ENCODE assay signal across 7 mouse cellular contexts in genomic region chr7:25658657-25659472, GRCm38 (mm10). TPM values are rescaled to one million over a fixed set of nuclear protein-coding genes. Genes with fewer than 3 reads are reported as not detected.
DNase-seq lines count a peak whose midpoint lies in the region; ATAC-seq lines count a peak whose summit lies in the region.

Gene Bckdha (minus strand): TSS chr7:25658981.
Gene Exosc5 (plus strand): TSS chr7:25659164.

- H3K4me2 ChIP-seq in intestine, embryonic 16.5 days (ENCODE audit: low read depth, low read length), result peak within 1 kb of the TSS; percentile 75
- peak within 1 kb of the TSS; percentile 85 for H3K4me2 ChIP-seq in midbrain, embryonic 11.5 days

- intact Hi-C loops in left cerebral cortex, postnatal 36 days (cut with DNase I), result no loop called here

- peak within 1 kb of the TSS; percentile 78 for H3K4me3 ChIP-seq in intestine, embryonic 16.5 days (ENCODE audit: low read length)
- H3K4me3 ChIP-seq in midbrain, embryonic 11.5 days (ENCODE audit: low read depth, low read length), result peak within 1 kb of the TSS; percentile 67

- no peaks in the 10 kb centered on the region for H3K36me3 ChIP-seq in intestine, embryonic 16.5 days (ENCODE audit: control insufficient read depth, insufficient read depth, low read length)
- no peaks in the 10 kb centered on the region for H3K36me3 ChIP-seq in midbrain, embryonic 11.5 days (ENCODE audit: control insufficient read depth, insufficient read depth, low read length)

- peaks cover 10% of the 10 kb centered on the region for H3K4me1 ChIP-seq in intestine, embryonic 16.5 days (ENCODE audit: control insufficient read depth, insufficient read depth, low read length)
- peaks cover 6% of the 10 kb centered on the region for H3K4me1 ChIP-seq in midbrain, embryonic 11.5 days (ENCODE audit: control insufficient read depth, insufficient read depth, low read length)

- under 1% methylated on average over 50 of the region's 50 CpGs for WGBS in intestine, embryonic 16.5 days
- WGBS in midbrain, embryonic 11.5 days, result under 1% methylated on average over 50 of the region's 50 CpGs

- peak; percentile 99 for DNase-seq in adrenal gland, adult 8-10 months
- peak; percentile 98 for DNase-seq in embryo, embryonic 9.5 days (ENCODE audit: extremely low spot score)
- DNase-seq in gastrocnemius, postnatal 4 days (ENCODE audit: low spot score in 2 of 2), result peak; percentile 96 to 99
- peak; percentile 98 to 99 for DNase-seq in left cerebral cortex, postnatal 36 days (ENCODE audit: low spot score in 2 of 2)
- peak; percentile 100 for DNase-seq in midbrain, embryonic 11.5 days (ENCODE audit: low spot score, missing footprints)
- DNase-seq in skeletal muscle tissue, adult 2 months (ENCODE audit: low read depth, low spot score), result peak; percentile 100

- no peaks in the 10 kb centered on the region for H3K27me3 ChIP-seq in intestine, embryonic 16.5 days (replicated peaks; ENCODE audit: control insufficient read depth, insufficient read depth, low read length)
- H3K27me3 ChIP-seq in midbrain, embryonic 11.5 days (ENCODE audit: control insufficient read depth, insufficient read depth, low read length), result no peaks in the 10 kb centered on the region

- no peaks in the 10 kb centered on the region for H3K9me3 ChIP-seq in intestine, embryonic 16.5 days (ENCODE audit: control insufficient read depth, low read length)
- no peaks in the 10 kb centered on the region for H3K9me3 ChIP-seq in midbrain, embryonic 11.5 days (ENCODE audit: control insufficient read depth, low read length)

- peak; percentile 99 for ATAC-seq in intestine, embryonic 16.5 days
- ATAC-seq in midbrain, embryonic 11.5 days (ENCODE audit: low FRiP score), result peak; percentile 99

- H3K27ac ChIP-seq in intestine, embryonic 16.5 days (ENCODE audit: low read length), result peak within 1 kb of the TSS; percentile 63
- peak within 1 kb of the TSS; percentile 33; the same call in 1 of the 2 replicates for H3K27ac ChIP-seq in midbrain, embryonic 11.5 days (ENCODE audit: low read depth, low read length)

- peak within 1 kb of the TSS; percentile 74 for H3K9ac ChIP-seq in intestine, embryonic 16.5 days (ENCODE audit: low read depth, low read length)
- H3K9ac ChIP-seq in midbrain, embryonic 11.5 days (ENCODE audit: low read length), result peak within 1 kb of the TSS; percentile 70

RNA-seq across cellular contexts. Expression of gene Bckdha, which starts in this region (rescaled TPM):
- total RNA-seq in adrenal gland, adult 8-10 months (2022), result 100 to 1,000 TPM; 139 to 212 (median 169) TPM
- 10 to 100 TPM; 55.6 to 55.8 TPM for total RNA-seq in gastrocnemius, postnatal 4 days (2021)
- polyA plus RNA-seq in intestine, embryonic 16.5 days (2015; fragmentation: Nextera tagmentation; extraction: Ambion mirVana), result 49.3 and 50.9 TPM in 2 replicates
- 10 to 100 TPM; 33.0 to 40.9 TPM for total RNA-seq in left cerebral cortex, postnatal 36 days (2021)
- polyA plus RNA-seq in midbrain, embryonic 11.5 days (2014; fragmentation: Nextera tagmentation; extraction: Ambion mirVana), result 30.0 and 35.4 TPM in 2 replicates

RNA-seq across cellular contexts. Expression of gene Exosc5, which starts in this region (rescaled TPM):
- total RNA-seq in adrenal gland, adult 8-10 months (2022), result 10 to 100 TPM; 42.0 to 62.6 (median 51.4) TPM
- total RNA-seq in gastrocnemius, postnatal 4 days (2021), result 10 to 100 TPM; 24.5 to 25.7 TPM
- polyA plus RNA-seq in intestine, embryonic 16.5 days (2015; fragmentation: Nextera tagmentation; extraction: Ambion mirVana), result 82.6 and 87.2 TPM in 2 replicates
- total RNA-seq in left cerebral cortex, postnatal 36 days (2021), result 10 to 100 TPM; 24.0 to 26.4 TPM
- polyA plus RNA-seq in midbrain, embryonic 11.5 days (2014; fragmentation: Nextera tagmentation; extraction: Ambion mirVana), result 40.2 and 46.4 TPM in 2 replicates

Comparison
In these comparisons a context has a peak if more than half of its experiments do, and no peak if none do; other contexts are left out.
1. Peak in every context shown above with its lines: DNase-seq, ATAC-seq, H3K4me3 ChIP-seq and H3K27ac ChIP-seq.